Mouse (Mus musculus) brain, embryonic 14.5 days (tissue): ENCODE data around the gene Olfr1013.

Source experiments
- CTCF ChIP-seq: fragments of 200-500 bp; IDR thresholded peaks from 2 replicates; pipeline ENCODE4 v1.5.1; 2012; ENCODE audit warnings: inconsistent platforms, mild to moderate bottlenecking, moderate library complexity, borderline replicate concordance; ENCODE audit not compliant: insufficient read depth, insufficient read length; ENCODE audit errors: extremely low read depth
- POLR2A ChIP-seq: fragments of 200-500 bp; IDR thresholded peaks from 2 replicates; pipeline ENCODE4 v1.6.1; 2012; ENCODE audit warnings: mild to moderate bottlenecking, inconsistent platforms, borderline replicate concordance; ENCODE audit not compliant: poor library complexity, insufficient read depth, insufficient read length, severe bottlenecking; ENCODE audit errors: extremely low read depth

- TF ChIP-seq CTCF, result no peak
- TF ChIP-seq POLR2A, result no peak
Measured at GRCm38 (mm10) chr2:85766798-85767197, at the start of gene Olfr1013.
